In the genomic region with DNA sequence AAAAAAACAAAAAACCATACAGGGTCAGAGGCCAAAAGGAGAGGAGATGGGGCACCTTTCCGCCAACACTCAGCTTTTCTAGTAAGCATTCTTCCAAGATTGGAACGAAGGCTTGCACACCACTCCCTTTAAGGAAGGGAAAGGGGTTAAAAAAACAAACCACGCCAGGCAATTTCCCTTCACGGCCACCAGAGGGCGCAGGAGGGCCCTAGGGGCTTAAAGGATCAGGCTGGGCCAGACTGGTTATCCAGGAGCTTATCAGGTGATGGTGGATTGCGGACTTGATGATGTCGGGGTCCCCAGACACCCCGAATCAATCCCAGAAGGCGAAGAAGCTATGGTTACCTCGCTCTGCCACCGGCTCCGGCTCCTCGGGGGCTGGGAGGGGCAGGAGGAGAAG, we compare ENCODE assay signal across 9 mouse cellular contexts. TPM values are rescaled to one million over a fixed set of nuclear protein-coding genes. Genes with fewer than 3 reads are reported as not detected.
DNase-seq lines count a peak whose midpoint lies in the region; ATAC-seq and TF ChIP-seq lines count a peak whose summit lies in the region.
"Had no signal": no experiment of that assay in that cellular context is flagged by ENCODE, and none has a peak within 500 bp of the region (broad histone marks: within the 10 kb centered on the region; RNA-seq: fewer than 3 reads in every experiment).

No protein-coding gene starts in this region.

- H3K27ac ChIP-seq in testis, adult 2 months (ENCODE audit: control insufficient read depth, insufficient read depth, low read depth, low read length) = no peak overlapping the region
- no peak overlapping the region for H3K27ac ChIP-seq in liver, adult 2 months (replicated peaks; ENCODE audit: insufficient read depth, low read depth, low read length)

- peak; percentile 64 for DNase-seq in adrenal gland, postnatal 14 days
- no peak for DNase-seq in adrenal gland, adult 2 months
- no peak for DNase-seq in testis, postnatal 14 days (ENCODE audit: low spot score)
- peak; percentile 20 for DNase-seq in liver, adult 2 months (ENCODE audit: extremely low read depth, low read depth, low spot score)
- peak; percentile 37 for DNase-seq in spleen, adult 12 weeks (ENCODE audit: low spot score)
- no peak for DNase-seq in right cerebral cortex, postnatal 36 days (ENCODE audit: low spot score in 2 of 2)

- H3K4me3 ChIP-seq in testis, adult 2 months (ENCODE audit: control insufficient read depth, low read depth, low read length) = peak overlapping the region; percentile 24; the same call in 1 of the 2 replicates
- H3K4me3 ChIP-seq in liver, adult 2 months (ENCODE audit: insufficient read depth, low read depth, low read length) = no peak overlapping the region

- H3K4me1 ChIP-seq in testis, adult 2 months (ENCODE audit: control insufficient read depth, insufficient read depth, low read length) = peaks cover 24% of the 10 kb centered on the region
- H3K4me1 ChIP-seq in liver, adult 2 months (ENCODE audit: control insufficient read depth, insufficient read depth, low read length) = no peaks in the 10 kb centered on the region

- peak; percentile 89 for TF ChIP-seq CTCF in testis, adult 2 months (IDR thresholded peaks at IDR 0.05; ENCODE audit: control insufficient read depth, insufficient read depth, insufficient replicate concordance, low read depth, low read length)
- TF ChIP-seq CTCF in liver, adult 2 months (IDR thresholded peaks at IDR 0.05; ENCODE audit: low read depth, low read length) = peak; percentile 87

- H3K9ac ChIP-seq in liver, adult 2 months (ENCODE audit: low read depth, low read length) = no peak overlapping the region
- H3K9ac ChIP-seq: limb, embryonic 15.5 days had no signal

- peak; percentile 49 for ATAC-seq in granulocyte monocyte progenitor cell, adult 5-6 weeks (replicated peaks; ENCODE audit: poor library complexity, severe bottlenecking)

- no peaks in the 10 kb centered on the region for H3K79me2 ChIP-seq in liver, adult 2 months (ENCODE audit: control insufficient read depth, insufficient read depth, low read length)

- no peaks in the 10 kb centered on the region for H3K27me3 ChIP-seq in testis, adult 2 months (ENCODE audit: control insufficient read depth, insufficient read depth, low read length)
- H3K27me3 ChIP-seq in liver, adult 2 months (ENCODE audit: control insufficient read depth, insufficient read depth, low read length) = no peaks in the 10 kb centered on the region
- H3K27me3 ChIP-seq: limb, embryonic 15.5 days had no signal

- H3K36me3 ChIP-seq in testis, adult 2 months (ENCODE audit: control insufficient read depth, insufficient read depth, low read length) = no peaks in the 10 kb centered on the region
- H3K36me3 ChIP-seq in liver, adult 2 months (ENCODE audit: control insufficient read depth, insufficient read depth, low read length) = no peaks in the 10 kb centered on the region
- H3K36me3 ChIP-seq: limb, embryonic 15.5 days had no signal

- 30% methylated on average over 13 of the region's 13 CpGs for WGBS in liver, adult 2 months

- no peak for TF ChIP-seq POLR2A in testis, adult 2 months (IDR thresholded peaks at IDR 0.05; ENCODE audit: control insufficient read depth, low read depth, low read length)
- TF ChIP-seq POLR2A in liver, adult 2 months (IDR thresholded peaks at IDR 0.05; ENCODE audit: extremely low read depth, insufficient read depth, low read length) = no peak

RNA-seq across cellular contexts. Expression of a gene that starts 2.9 kb away (rescaled TPM):
- total RNA-seq in adrenal gland, postnatal 14 days (2021) = 1.1 and 2.0 TPM in 2 replicates
- 1 to 10 TPM in 1 of 2 experiments, under 1 TPM in 1; 0.37 to 1.6 TPM for total RNA-seq in adrenal gland, adult 2 months (2021)
- polyA plus RNA-seq in adrenal gland, adult 2 months (2012; rRNA removed) = 0.17 TPM in 1 of 2 replicates, not detected in the other
- polyA plus RNA-seq in testis, adult 2 months (2012; rRNA removed) = 0.62 and 0.77 TPM in 2 replicates
- total RNA-seq in granulocyte monocyte progenitor cell, adult 5-6 weeks (2014; fragmentation: Nextera tagmentation) = 7.3 and 16.1 TPM in 2 replicates
- total RNA-seq in granulocyte monocyte progenitor cell, adult 5-6 weeks (2017) = 14.1 and 22.3 TPM in 2 replicates
- 1.2 and 2.9 TPM in 2 replicates for total RNA-seq in liver, adult 2 months (2014; rRNA removed)
- 0.20 and 0.61 TPM in 2 replicates for polyA plus RNA-seq in liver, adult 2 months (2012; rRNA removed)

RNA-seq across cellular contexts. Expression of a gene that starts 10.8 kb away (rescaled TPM):
- 0.85 and 3.0 TPM in 2 replicates for total RNA-seq in adrenal gland, postnatal 14 days (2021)
- total RNA-seq in adrenal gland, adult 2 months (2021) = 1 to 10 TPM in 1 of 2 experiments, not detected in 1; 1.7 TPM
- polyA plus RNA-seq in adrenal gland, adult 2 months (2012; rRNA removed) = 3.3 and 4.7 TPM in 2 replicates
- 59.3 TPM in 2 replicates for polyA plus RNA-seq in testis, adult 2 months (2012; rRNA removed)
- 17.0 TPM in 1 of 2 replicates, not detected in the other for total RNA-seq in granulocyte monocyte progenitor cell, adult 5-6 weeks (2014; fragmentation: Nextera tagmentation)
- total RNA-seq in granulocyte monocyte progenitor cell, adult 5-6 weeks (2017) = 2.7 and 4.1 TPM in 2 replicates
- total RNA-seq in liver, adult 2 months (2014; rRNA removed) = 0.54 TPM in 1 of 2 replicates, not detected in the other
- polyA plus RNA-seq in liver, adult 2 months (2012; rRNA removed) = 0.76 and 0.82 TPM in 2 replicates

RNA-seq across cellular contexts. Expression of a gene that starts 11.8 kb away (rescaled TPM):
- total RNA-seq in adrenal gland, postnatal 14 days (2021) = 83.4 and 90.8 TPM in 2 replicates
- total RNA-seq in adrenal gland, adult 2 months (2021) = 100 to 1,000 TPM in 1 of 2 experiments, 10 to 100 TPM in 1; 93.3 to 102 TPM
- polyA plus RNA-seq in adrenal gland, adult 2 months (2012; rRNA removed) = 101 and 164 TPM in 2 replicates
- polyA plus RNA-seq in testis, adult 2 months (2012; rRNA removed) = 48.5 and 51.6 TPM in 2 replicates
- total RNA-seq in granulocyte monocyte progenitor cell, adult 5-6 weeks (2014; fragmentation: Nextera tagmentation) = 92.2 and 131 TPM in 2 replicates
- 99.6 and 109 TPM in 2 replicates for total RNA-seq in granulocyte monocyte progenitor cell, adult 5-6 weeks (2017)
- total RNA-seq in liver, adult 2 months (2014; rRNA removed) = 21.2 and 21.8 TPM in 2 replicates
- 13.4 and 22.2 TPM in 2 replicates for polyA plus RNA-seq in liver, adult 2 months (2012; rRNA removed)

RNA-seq across cellular contexts. Expression of a gene that starts 19.0 kb away (rescaled TPM):
- total RNA-seq in adrenal gland, postnatal 14 days (2021) = 0.63 and 0.75 TPM in 2 replicates
- under 1 TPM; 0.66 to 0.98 TPM for total RNA-seq in adrenal gland, adult 2 months (2021)
- 2.7 and 3.0 TPM in 2 replicates for polyA plus RNA-seq in adrenal gland, adult 2 months (2012; rRNA removed)
- 132 and 148 TPM in 2 replicates for polyA plus RNA-seq in testis, adult 2 months (2012; rRNA removed)
- 0.81 and 2.5 TPM in 2 replicates for total RNA-seq in granulocyte monocyte progenitor cell, adult 5-6 weeks (2014; fragmentation: Nextera tagmentation)
- 0.43 and 0.88 TPM in 2 replicates for total RNA-seq in granulocyte monocyte progenitor cell, adult 5-6 weeks (2017)
- 0.09 TPM in 1 of 2 replicates, not detected in the other for total RNA-seq in liver, adult 2 months (2014; rRNA removed)
- 0.24 and 0.44 TPM in 2 replicates for polyA plus RNA-seq in liver, adult 2 months (2012; rRNA removed)

RNA-seq across cellular contexts. Expression of a gene that starts 34.1 kb away (rescaled TPM):
- total RNA-seq in adrenal gland, postnatal 14 days (2021) = 8.2 and 11.6 TPM in 2 replicates
- 10 to 100 TPM in 1 of 2 experiments, 1 to 10 TPM in 1; 7.7 to 11.6 TPM for total RNA-seq in adrenal gland, adult 2 months (2021)
- 4.1 and 5.2 TPM in 2 replicates for polyA plus RNA-seq in adrenal gland, adult 2 months (2012; rRNA removed)
- polyA plus RNA-seq in testis, adult 2 months (2012; rRNA removed) = 4.5 TPM in 2 replicates
- total RNA-seq in granulocyte monocyte progenitor cell, adult 5-6 weeks (2014; fragmentation: Nextera tagmentation) = not detected in 2 replicates
- total RNA-seq in granulocyte monocyte progenitor cell, adult 5-6 weeks (2017) = not detected in 2 replicates
- not detected in 2 replicates for total RNA-seq in liver, adult 2 months (2014; rRNA removed)
- not detected in 2 replicates for polyA plus RNA-seq in liver, adult 2 months (2012; rRNA removed)

Comparison
In these comparisons a context has a peak if more than half of its experiments do, and no peak if none do; other contexts are left out.
1. DNase-seq: peak in adrenal gland, postnatal 14 days (single experiment), liver, adult 2 months (single experiment) and spleen, adult 12 weeks (single experiment); none in adrenal gland, adult 2 months (single experiment), testis, postnatal 14 days (single experiment) and right cerebral cortex, postnatal 36 days (0 of 2).